Mouse (Mus musculus) testis, postnatal 10 days (tissue): ENCODE measurements around the gene Agrp.
"Not testable (repeated sequence)": the region's sequence is repeated elsewhere in the genome, so short reads cannot be mapped to it uniquely, and the experiment has no call there.

Source experiments
- DNase-seq: peaks from one replicate; pipeline ENCODE4 v3.0.0; 2021; ENCODE audit warnings: low spot score

The Agrp gene

GRCm38 (mm10) chr8:105622421-105622920 is 14.7 kb downstream of the Agrp start:
- peak; percentile 97 for DNase-seq

GRCm38 (mm10) chr8:105621841-105622240 is 15.4 kb downstream of the Agrp start:
- no peak for DNase-seq

- DNase-seq, result no peak
Measured at GRCm38 (mm10) chr8:105620946-105621720, 16.1 kb downstream of the Agrp start.

GRCm38 (mm10) chr8:105620211-105620610 is 17.0 kb downstream of the Agrp start:
- no peak for DNase-seq

DNA sequence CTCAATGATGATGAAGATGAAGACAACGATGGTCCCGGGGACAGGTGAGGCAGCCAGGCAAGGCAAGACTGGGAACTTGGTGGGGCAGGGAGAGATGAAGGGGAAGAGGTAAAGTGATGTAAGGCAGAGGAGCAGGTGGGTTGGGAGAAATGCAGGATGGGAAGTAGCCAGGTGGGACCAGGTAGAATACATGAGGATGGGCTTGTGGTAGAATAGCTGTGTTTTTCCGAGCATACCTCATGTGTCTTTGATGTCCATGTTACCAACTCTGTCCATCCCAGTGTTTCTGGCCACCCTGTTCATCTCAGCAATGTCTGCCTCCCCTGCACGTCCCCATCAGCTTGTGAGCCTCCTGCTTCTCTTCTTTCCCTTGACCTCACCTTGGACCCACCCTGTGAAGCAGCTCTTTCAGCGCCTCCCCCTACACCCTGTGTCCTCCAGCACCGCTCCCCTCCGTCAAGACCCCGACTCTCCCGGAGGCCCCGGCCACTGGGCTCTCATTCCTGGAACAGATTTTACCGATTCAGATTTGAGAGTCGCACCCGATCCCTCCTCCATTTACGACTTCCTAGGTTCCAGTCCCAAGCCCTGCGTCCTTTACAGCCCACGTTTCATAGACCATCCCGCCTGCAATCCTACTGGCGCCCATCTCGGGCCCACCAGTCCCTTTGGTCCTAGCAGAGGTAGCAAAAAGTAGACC is 18.2 kb downstream of the Agrp start:
- DNase-seq, result no peak

GRCm38 (mm10) chr8:105618279-105618634 is 18.9 kb downstream of the Agrp start:
- DNase-seq, result no peak

DNA sequence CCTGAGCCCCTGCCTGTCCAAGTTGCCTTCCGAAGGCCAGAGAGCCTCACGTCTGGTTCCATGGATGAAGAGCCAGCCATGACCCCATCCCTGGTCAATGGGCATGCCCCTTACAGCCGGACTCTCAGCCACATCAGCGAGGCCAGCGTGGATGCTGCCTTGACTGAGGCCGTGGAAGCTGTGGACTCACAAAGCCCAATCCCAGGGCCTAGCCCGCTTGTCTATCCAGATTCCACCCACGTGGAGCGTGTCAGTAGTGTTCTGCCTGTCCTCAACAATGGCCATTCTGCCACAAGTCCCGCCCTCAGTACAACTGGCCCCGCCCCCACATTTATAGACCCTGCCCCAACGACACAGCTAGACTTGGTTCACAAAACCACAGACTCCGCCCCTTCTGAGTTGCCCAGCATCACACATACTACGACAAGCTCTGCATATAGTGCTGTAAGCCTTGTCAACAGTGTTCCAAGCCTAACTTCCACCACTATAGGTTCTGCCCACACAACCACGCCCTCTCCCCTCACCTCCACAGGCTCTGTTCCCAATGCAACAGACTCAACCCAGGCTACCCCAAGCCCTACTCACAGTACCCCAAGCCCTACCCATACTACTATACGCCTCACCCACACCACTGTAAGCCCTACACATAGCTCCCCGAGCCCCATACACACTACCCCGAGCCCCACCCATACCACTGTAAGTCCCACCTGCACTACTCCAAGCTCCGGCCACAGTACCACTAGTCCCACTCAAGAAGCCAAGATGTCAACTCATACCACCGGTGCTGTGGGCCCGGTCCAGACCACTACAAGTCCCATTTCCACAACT is 19.5 kb downstream of the Agrp start:
- peak; percentile 57 for DNase-seq

- DNase-seq, result no peak
Measured at GRCm38 (mm10) chr8:105615942-105616341, 21.3 kb downstream of the Agrp start.

DNA sequence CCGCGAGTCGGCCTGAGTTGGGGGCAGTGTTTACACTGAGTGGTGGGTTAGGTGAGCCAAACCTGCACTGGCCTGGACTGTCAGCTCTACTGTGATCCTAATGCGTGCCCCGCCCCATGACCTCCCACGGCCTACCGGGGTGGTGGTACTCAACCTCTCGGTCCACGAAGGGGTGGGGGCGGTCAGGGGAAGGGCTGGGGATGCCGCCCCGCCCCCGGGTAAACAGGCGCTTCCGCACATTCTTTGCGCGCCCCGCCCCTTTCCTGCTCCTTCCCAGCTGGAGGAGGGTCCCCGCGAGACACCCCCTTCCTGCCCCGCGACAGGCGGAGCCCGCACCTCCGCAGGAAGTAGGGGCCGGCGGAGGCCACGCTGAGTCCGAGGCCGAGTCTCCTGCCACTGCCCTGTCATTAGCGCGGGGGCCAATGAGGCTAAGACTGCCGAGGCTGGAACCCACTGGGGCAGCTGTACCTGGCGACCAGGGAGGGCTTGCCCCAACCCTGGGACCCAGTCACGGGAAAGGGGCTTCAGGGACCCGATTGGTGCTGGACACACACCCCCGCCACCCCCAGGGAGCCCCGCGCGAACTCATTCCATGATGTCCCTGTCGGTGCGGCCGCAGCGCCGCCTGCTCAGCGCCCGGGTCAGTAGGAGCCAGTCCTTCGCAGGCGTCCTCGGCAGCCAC is 23.2 kb downstream of the Agrp start:
- DNase-seq, result peak; percentile 79

GRCm38 (mm10) chr8:105613037-105613436 is 24.2 kb downstream of the Agrp start:
- DNase-seq, result peak; percentile 53

- DNase-seq, result no peak
Measured at GRCm38 (mm10) chr8:105611836-105612235, 25.4 kb downstream of the Agrp start.

DNA sequence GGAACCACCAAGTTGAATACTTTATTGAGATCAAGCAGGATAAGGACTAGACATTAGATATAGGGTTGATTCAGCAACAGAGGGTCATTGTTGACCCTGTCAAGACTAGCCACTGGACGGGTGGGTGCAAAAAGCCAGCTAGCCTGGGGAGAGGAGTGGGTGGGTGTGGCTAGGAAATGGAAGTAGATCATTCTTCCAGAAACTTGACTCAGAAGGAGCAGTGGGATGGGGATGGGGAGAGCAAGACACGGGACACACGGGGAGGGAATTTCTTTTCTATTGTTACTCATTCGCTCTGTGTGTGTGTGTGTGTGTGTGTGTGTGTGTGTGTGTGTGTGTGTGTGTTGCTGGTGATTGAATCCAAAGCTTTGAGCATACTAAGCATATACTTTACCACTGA is 27.4 kb downstream of the Agrp start:
- DNase-seq, result no peak

GRCm38 (mm10) chr8:105609355-105609754 is 27.8 kb downstream of the Agrp start:
- DNase-seq, result no peak

DNA sequence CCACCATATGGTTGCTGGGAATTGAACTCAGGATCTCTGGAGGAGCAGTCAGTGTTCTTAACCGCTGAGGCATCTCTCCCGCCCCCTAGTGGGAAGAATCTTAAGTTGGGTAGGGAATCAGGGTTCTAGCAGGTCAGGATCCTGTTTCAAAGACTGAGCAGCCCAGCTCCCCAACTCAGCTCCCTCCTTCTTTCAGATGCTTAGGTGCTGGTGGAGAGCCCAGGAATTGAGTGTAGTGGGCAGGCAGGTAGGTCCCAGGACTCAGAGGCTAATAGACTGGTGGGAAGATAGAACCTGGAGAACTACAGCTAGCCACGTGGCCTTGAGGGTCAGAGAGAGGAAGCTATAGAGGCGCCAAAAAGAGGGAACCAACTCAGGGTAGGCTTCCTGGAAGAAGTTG is 29.5 kb downstream of the Agrp start:
- peak; percentile 60 for DNase-seq

GRCm38 (mm10) chr8:105607062-105607461 is 30.1 kb downstream of the Agrp start:
- DNase-seq, result no peak

DNA sequence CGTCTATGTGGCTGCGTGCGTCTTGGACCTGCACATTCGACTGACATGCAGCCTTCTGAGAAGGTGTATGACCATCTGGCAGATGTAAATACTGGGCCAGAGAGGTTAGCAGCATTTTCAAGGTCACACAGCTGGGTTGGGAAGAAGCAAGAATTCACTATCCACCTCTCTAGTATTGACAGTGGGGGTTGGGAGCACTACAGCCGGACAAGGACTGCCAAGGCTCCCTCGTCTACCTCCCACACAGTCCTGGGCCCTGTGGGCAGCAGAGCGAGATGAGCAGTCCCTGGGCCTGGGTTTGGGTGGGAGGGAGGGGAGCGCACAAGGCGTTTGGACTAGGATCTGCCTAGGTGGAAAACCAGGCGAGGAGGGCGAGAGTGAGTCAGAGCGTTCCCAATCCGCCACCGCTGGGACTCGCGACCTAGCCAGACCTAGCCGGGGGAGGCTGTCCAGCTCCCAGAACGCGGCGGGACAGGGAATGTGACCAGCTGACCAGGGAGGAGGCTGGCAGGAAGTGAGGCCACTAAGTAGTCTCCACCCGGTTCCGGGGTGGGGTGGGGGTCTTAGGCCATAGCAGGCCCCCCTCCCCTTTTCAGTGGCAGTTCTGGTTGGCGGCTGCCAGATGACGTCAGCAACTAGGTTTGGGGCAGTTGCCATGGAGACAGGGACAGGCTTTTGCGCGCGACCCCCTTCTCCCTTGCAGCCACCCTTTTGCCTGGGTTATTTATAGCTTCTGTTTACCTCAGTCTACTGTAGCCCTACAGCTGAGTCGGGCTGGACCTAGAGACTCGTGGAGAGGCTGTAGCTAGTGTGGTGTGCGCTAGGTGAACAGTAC is 30.8 kb downstream of the Agrp start:
- DNase-seq, result peak; percentile 82

GRCm38 (mm10) chr8:105605491-105606188 is 31.6 kb downstream of the Agrp start:
- DNase-seq, result peak; percentile 63

GRCm38 (mm10) chr8:105604804-105605381 is 32.3 kb downstream of the Agrp start, which contains the start of gene Ripor1:
Gene Ripor1, plus strand, starts transcription at chr8:105605255.
- DNase-seq, result peak; percentile 85

DNA sequence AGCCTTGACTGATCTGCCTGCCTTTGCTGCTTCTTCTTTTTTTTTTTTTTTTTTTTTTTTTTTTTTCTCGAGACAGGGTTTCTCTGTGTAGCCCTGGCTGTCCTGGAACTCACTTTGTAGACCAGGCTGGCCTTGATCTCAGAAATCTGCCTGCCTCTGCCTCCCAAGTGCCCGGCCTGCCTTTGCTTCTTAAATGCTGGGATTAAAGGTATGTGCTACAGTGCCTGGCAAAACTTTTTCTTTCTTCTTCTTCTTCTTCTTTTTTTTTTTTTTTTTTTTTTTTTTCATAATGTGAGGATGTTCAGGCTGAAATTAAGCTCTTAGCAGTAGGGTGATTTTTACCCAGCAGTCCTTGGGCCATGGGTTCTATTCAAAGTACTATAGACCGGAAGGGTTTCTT is 34.7 kb downstream of the Agrp start:
- not testable (repeated sequence) for DNase-seq

- no peak for DNase-seq
Measured at GRCm38 (mm10) chr8:105601301-105601700, 35.9 kb downstream of the Agrp start.
